Mouse (Mus musculus) liver, embryonic 13.5 days (tissue): ENCODE results near the gene Spg11. TPM values are rescaled to one million over a fixed set of nuclear protein-coding genes. Genes with fewer than 3 reads are reported as not detected.

Experiments
- ATAC-seq: fragments of 200-750 bp; cut with Nextera tagmentation; 2 replicates; pipeline ENCODE4 v1.8.0; 2017; ENCODE audit warnings: low read depth, mild to moderate bottlenecking, moderate number of reproducible peaks, moderate library complexity
- DNase-seq: peaks from one replicate; pipeline ENCODE4 v3.0.0; 2022
- H3K27ac ChIP-seq: fragments of 300-500 bp; sonication (generic); 2 replicates; pipeline ENCODE4 v1.5.1; 2015; ENCODE audit warnings: moderate library complexity, mild to moderate bottlenecking, inconsistent platforms
- H3K27me3 ChIP-seq: fragments of 300-500 bp; sonication (generic); 2 replicates; pipeline ENCODE4 v1.6.1; 2015; ENCODE audit warnings: mild to moderate bottlenecking, inconsistent platforms
- H3K36me3 ChIP-seq: fragments of 300-500 bp; sonication (generic); 2 replicates; pipeline ENCODE4 v1.6.1; 2015; ENCODE audit warnings: mild to moderate bottlenecking, inconsistent platforms
- H3K4me1 ChIP-seq: fragments of 300-500 bp; sonication (generic); replicated peaks from 2 replicates; pipeline ENCODE4 v1.6.1; 2015; ENCODE audit warnings: inconsistent platforms
- H3K4me2 ChIP-seq: fragments of 300-500 bp; sonication (generic); 2 replicates; pipeline ENCODE4 v1.6.1; 2015; ENCODE audit warnings: inconsistent platforms, mild to moderate bottlenecking, moderate library complexity
- H3K4me3 ChIP-seq: fragments of 300-500 bp; sonication (generic); replicated peaks from 2 replicates; pipeline ENCODE4 v1.5.1; 2015; ENCODE audit warnings: mild to moderate bottlenecking, inconsistent platforms
- H3K9ac ChIP-seq: fragments of 300-500 bp; sonication (generic); 2 replicates; pipeline ENCODE4 v1.6.1; 2015; ENCODE audit warnings: mild to moderate bottlenecking, inconsistent platforms
- H3K9me3 ChIP-seq: fragments of 300-500 bp; sonication (generic); replicated peaks from 2 replicates; pipeline ENCODE4 v1.6.1; 2016; ENCODE audit warnings: inconsistent platforms
- WGBS: fragments of 180-500 bp; shearing (Covaris S2); methylation state at CpG from one replicate; pipeline ENCODE4 v1.1.7; 2015; ENCODE audit not compliant: insufficient replicate concordance; 5-methylcytosine and 5-hydroxymethylcytosine counted together
- polyA plus RNA-seq: library from polyadenylated mRNA; unstranded; fragments of >200 nt; fragmentation: Nextera tagmentation; extraction: Ambion mirVana; gene quantifications from 2 replicates; pipeline ENCODE4 v1.2.1, GENCODE M21; 2015

Spg11 gene
- polyA plus RNA-seq, 1 experiment from 2014 or later, result 3.5 TPM

DNA sequence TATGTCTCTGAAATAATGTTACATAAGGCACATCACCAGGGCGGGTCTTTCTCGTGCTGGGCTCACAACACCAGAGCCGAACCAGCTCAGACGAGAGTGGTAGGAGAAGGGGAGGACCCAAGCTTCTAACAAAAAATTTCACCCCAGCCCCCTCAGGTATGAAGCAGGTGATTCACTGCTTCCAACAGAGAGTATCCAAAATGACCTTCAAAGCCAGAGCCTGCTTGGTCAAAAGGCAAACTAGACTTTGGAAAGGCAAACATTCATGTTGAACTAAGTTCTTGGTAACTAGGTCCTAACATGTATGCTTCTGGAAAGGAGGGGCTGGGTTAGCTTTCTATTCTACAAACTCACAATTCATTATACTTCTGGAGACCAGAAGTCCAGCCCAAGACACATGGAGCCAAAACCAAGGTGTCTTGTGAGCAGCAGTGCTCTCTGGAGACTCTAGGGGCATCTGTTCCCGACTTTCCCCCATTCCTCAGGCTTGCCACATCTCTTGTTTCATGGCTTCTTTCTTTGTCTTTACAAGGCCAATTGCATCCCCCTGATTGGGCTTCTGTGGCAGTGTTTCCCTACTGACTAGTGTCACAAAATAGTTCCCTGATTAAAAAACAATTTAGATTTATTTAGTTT lies 23.3 kb upstream of the Spg11 start:
- no peaks in the 10 kb centered on the region for H3K36me3 ChIP-seq
- no peak overlapping the region for H3K9ac ChIP-seq
- peaks cover 39% of the 10 kb centered on the region for H3K4me1 ChIP-seq
- no peaks in the 10 kb centered on the region for H3K9me3 ChIP-seq
- DNase-seq, result no peak
- no peak overlapping the region for H3K4me3 ChIP-seq
- 61% methylated on average over 5 of the region's 5 CpGs for WGBS
- H3K27ac ChIP-seq, result peak overlapping the region; percentile 67
- ATAC-seq, result peak; percentile 18
- H3K4me2 ChIP-seq, result peak overlapping the region; percentile 13; the same call in 1 of the 2 replicates
- no peaks in the 10 kb centered on the region for H3K27me3 ChIP-seq

DNA sequence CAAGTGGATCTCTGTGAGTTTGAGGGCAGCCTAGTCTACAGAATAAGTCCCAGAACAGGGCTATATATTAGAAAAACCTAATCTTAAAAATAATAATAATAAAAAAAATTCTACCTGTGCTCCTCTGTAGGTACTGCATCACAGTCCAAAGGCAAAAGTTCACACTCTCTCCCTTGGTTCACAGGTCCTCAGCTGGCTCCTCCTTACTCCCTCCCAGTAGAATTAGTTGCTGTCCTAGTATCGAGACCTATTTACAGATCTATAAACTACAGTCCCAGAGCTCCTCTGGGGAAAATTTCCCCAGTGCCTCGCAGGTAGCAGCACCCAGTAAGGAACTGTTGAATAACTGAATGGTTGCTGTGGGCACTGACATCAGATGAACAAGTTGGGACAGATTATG lies 22.6 kb upstream of the Spg11 start:
- Histone ChIP-seq H3K4me3 (no peak overlapping the region), H3K4me1 (peaks cover 38% of the 10 kb centered on the region), H3K27me3 (no peaks in the 10 kb centered on the region), H3K36me3 (no peaks in the 10 kb centered on the region), H3K27ac (peak overlapping the region; percentile 67), H3K9me3 (no peaks in the 10 kb centered on the region), H3K9ac (no peak overlapping the region), H3K4me2 (peak overlapping the region; percentile 13; the same call in 1 of the 2 replicates)
- DNase-seq (no peak), ATAC-seq (no peak)
- WGBS, result 51% methylated on average over 2 of the region's 2 CpGs

DNA sequence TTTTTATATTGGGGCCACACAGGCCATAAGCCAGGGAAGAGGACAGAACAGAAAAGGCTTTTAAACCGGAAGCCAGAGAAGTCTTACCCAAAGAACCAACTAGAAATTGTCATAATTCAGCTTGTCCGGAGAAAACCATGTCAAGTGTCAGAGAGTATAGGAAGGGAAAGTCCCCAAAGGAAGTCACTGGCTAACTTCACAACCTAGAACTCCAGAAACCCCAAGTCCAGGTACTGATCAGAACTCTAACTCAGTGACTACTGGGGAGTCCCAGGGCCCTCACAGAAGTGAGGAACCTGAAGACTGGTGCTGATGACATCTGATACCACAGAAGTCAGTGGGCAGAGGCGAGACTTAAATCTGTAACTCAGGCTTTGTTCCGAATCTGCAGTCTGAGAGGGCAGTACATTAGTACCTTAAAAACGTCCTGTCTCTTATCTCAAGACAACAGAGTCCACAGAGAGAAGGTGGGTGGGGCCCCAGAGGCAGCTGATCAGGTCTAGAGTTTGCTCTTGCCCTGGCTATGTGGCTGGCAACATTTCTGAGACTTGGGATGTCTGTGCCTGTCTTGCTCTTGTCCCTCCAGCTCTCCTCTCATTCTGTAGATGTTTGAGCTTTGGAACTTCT lies 19.8 kb upstream of the Spg11 start:
- 22% methylated on average over 5 of the region's 5 CpGs for WGBS
- Histone ChIP-seq H3K4me2 (peak overlapping the region; percentile 50), H3K27me3 (no peaks in the 10 kb centered on the region), H3K4me3 (no peak overlapping the region), H3K27ac (peak overlapping the region; percentile 73), H3K36me3 (no peaks in the 10 kb centered on the region), H3K4me1 (peaks cover 36% of the 10 kb centered on the region), H3K9ac (peak overlapping the region; percentile 52), H3K9me3 (no peaks in the 10 kb centered on the region)
- peak; percentile 83 for DNase-seq
- peak; percentile 97 for ATAC-seq

DNA sequence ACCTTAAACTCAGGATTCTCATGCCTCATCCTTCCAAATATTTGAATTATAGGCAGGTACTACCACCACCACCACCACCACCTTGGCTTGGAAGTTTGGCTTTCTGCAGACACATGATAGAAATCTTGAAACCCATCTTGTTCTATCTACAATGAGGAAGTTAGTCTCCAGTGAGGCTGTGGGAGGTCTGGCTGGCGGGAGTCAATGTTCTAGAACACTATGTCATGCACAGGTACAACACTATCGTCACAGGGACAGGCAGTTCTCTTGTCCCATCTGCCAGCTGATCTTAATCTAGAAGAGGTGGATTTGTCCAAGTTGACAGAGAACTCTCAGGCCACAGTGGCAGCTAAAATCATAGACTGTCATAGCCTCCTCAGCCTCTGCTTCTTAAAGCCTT lies 14.4 kb upstream of the Spg11 start:
- no peak for ATAC-seq
- Histone ChIP-seq H3K9ac (no peak overlapping the region), H3K4me3 (no peak overlapping the region), H3K36me3 (no peaks in the 10 kb centered on the region), H3K4me1 (peaks cover 21% of the 10 kb centered on the region), H3K27ac (no peak overlapping the region), H3K4me2 (no peak overlapping the region), H3K9me3 (no peaks in the 10 kb centered on the region), H3K27me3 (peaks cover 6% of the 10 kb centered on the region; the same call in 1 of the 2 replicates)
- 48% methylated on average over 2 of the region's 2 CpGs for WGBS
- DNase-seq, result no peak

DNA sequence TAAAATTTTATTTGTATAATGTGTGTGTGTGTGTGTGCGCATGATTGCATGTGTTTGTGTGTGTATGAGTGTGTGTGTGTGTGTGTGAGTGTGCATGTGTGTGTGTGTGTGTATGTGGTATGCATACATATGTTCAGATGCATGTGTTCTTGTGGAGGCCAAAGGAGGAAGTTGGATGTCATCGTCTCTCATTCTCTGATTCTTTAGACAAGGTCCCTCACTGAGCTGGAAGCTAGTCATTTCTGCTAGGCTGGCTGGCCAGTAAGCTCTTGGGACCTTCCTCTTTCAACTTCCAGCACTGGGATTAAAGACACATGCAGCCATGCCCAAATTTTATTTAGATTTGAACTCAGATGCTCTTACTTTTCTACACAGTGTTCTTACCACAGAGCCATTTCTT lies 13.9 kb upstream of the Spg11 start:
- Histone ChIP-seq H3K4me1 (peaks cover 18% of the 10 kb centered on the region), H3K27ac (no peak overlapping the region), H3K4me2 (no peak overlapping the region), H3K36me3 (no peaks in the 10 kb centered on the region), H3K9me3 (no peaks in the 10 kb centered on the region), H3K9ac (no peak overlapping the region), H3K4me3 (no peak overlapping the region), H3K27me3 (peaks cover 6% of the 10 kb centered on the region; the same call in 1 of the 2 replicates)
- 59% methylated on average over 2 of the region's 2 CpGs for WGBS
- DNase-seq (no peak), ATAC-seq (no peak)

DNA sequence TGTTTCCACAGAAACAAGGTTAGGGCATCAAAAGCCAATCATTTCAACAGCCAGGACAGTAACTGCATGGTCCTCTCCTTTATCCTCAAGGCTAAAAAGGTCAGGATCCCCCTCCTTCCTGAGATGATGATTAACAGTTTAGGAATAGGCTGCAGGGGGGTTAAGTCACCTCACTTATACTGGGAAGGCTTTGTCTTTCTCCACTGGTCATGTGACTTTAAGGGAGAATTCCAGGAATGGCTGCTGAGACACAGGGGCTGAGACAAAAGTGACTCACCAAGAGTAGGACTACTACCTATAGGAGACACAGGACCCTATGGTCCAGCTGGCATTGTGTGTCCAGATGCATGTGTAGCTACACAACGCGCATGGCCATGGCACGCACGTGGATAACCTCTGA lies 9.4 kb upstream of the Spg11 start:
- ATAC-seq (no peak), DNase-seq (no peak)
- WGBS, result 86% methylated on average over 4 of the region's 4 CpGs
- H3K4me2 ChIP-seq, result no peak overlapping the region
- H3K4me3 ChIP-seq, result no peak overlapping the region
- H3K36me3 ChIP-seq, result no peaks in the 10 kb centered on the region
- H3K27ac ChIP-seq, result no peak overlapping the region
- no peak overlapping the region for H3K9ac ChIP-seq
- H3K9me3 ChIP-seq, result no peaks in the 10 kb centered on the region
- H3K27me3 ChIP-seq, result peaks cover 6% of the 10 kb centered on the region; the same call in 1 of the 2 replicates
- peaks cover 28% of the 10 kb centered on the region for H3K4me1 ChIP-seq

DNA sequence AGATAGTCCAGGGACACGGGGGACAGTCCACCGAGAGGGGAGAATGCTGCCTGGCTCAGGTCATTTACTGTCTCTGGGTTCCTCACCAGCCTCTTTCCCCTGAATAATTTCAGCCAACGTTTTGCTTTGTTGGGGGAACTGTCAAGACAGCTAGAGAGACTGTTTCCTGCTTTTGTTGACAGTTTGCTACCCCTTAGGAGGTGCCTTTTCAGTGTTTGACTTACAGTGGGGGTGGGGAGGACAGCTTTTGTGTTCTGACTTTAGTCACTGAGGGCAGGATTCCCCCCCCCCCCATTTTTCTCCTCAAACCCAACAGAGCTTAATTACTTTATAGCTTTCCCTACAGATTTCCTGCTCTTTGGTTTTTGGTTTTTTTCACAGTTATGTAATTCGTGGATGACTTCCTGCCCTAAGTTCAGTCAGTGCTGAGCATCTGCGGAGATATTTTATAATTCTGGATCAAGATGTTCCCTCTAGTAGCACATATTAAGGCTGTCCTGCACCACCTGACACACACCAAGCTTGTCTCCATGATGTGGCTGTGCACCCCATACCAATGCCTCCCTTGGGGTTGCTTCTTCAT lies 8.7 kb upstream of the Spg11 start:
- peaks cover 28% of the 10 kb centered on the region for H3K4me1 ChIP-seq
- no peak overlapping the region for H3K4me3 ChIP-seq
- 18% methylated on average over 5 of the region's 5 CpGs for WGBS
- H3K27ac ChIP-seq, result no peak overlapping the region
- DNase-seq, result no peak
- no peaks in the 10 kb centered on the region for H3K9me3 ChIP-seq
- no peak for ATAC-seq
- peaks cover 6% of the 10 kb centered on the region; the same call in 1 of the 2 replicates for H3K27me3 ChIP-seq
- no peaks in the 10 kb centered on the region for H3K36me3 ChIP-seq
- H3K9ac ChIP-seq, result no peak overlapping the region
- H3K4me2 ChIP-seq, result no peak overlapping the region

DNA sequence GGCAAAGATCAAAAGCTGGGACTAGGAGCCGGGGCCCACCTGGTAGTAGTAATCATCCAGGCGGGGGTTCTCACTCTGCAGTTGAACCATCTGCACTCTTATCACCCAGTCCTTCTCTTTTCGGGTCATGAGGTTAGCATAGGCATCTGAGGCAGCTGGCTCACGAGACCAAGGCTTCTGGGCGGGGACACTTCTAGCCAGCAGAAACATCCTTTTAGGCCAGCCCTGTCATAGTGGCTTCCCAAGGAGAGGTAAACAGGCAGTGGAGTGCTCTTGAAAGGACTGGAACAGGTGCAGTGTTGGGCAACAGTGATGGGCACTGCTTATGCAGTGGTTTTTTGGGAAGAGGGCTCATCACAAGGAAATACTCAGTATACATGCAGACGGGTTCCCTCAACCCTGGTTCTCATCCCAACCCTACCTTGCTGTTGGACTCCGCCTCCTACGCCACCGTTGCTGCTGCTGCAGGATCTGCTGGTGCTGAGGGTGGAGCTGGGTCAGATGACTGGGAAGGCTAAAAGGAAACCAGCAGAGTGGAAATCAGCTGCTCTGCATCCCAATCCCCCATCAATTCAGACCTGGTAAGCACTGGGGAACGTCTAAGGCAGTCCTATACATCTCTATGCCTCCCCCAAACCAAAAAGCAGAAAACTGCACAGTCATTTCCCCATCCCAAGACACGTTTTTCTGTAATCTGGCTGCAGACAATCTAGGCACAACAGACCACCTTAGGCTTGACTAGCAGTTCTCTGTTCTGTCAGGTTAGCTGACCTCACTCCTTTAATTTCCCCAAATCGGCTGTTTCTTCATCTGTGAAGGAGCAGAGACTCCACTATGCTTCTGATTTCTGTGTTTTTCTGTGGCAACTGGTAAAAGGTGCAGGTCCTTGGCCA lies 7.7 kb upstream of the Spg11 start:
- H3K36me3 ChIP-seq, result no peaks in the 10 kb centered on the region
- DNase-seq (no peak), ATAC-seq (peak; percentile 62)
- H3K4me2 ChIP-seq, result 0 out of 2 replicates have a peak overlapping the region, but pooled peaks have one; percentile 6
- H3K9ac ChIP-seq, result no peak overlapping the region
- peaks cover 6% of the 10 kb centered on the region; the same call in 1 of the 2 replicates for H3K27me3 ChIP-seq
- peak overlapping the region; percentile 39 for H3K27ac ChIP-seq
- peaks cover 31% of the 10 kb centered on the region for H3K4me1 ChIP-seq
- H3K9me3 ChIP-seq, result no peaks in the 10 kb centered on the region
- H3K4me3 ChIP-seq, result no peak overlapping the region
- 18% methylated on average over 12 of the region's 12 CpGs for WGBS

DNA sequence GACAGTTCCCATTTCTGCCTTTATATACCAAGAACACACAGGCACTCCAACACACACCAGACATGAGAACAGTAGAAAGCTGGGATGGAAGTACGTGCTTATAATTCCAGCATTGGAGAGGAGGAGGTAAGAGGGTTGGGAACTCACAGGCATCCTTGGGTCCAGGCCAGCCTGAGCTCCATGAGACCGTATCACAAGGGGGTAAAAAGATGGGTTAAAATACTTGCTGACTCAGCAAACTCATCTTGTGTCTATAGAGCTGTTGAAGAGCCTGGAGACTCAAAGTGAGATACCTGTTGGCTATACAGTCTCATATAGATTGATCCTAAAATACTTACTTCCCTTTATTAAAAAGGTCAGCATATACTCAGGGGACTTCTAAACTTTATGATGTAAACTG lies 1.3 kb downstream of the Spg11 start:
- H3K27me3 ChIP-seq, result no peaks in the 10 kb centered on the region
- DNase-seq (no peak), ATAC-seq (no peak)
- H3K9ac ChIP-seq, result no peak overlapping the region; the same call in 1 of the 2 replicates
- H3K4me2 ChIP-seq, result peak overlapping the region; percentile 78
- no peak overlapping the region for H3K4me3 ChIP-seq
- H3K4me1 ChIP-seq, result peaks cover 24% of the 10 kb centered on the region
- H3K27ac ChIP-seq, result no peak overlapping the region
- 82% methylated on average over 2 of the region's 2 CpGs for WGBS
- no peaks in the 10 kb centered on the region for H3K9me3 ChIP-seq
- H3K36me3 ChIP-seq, result peaks cover 14% of the 10 kb centered on the region

DNA sequence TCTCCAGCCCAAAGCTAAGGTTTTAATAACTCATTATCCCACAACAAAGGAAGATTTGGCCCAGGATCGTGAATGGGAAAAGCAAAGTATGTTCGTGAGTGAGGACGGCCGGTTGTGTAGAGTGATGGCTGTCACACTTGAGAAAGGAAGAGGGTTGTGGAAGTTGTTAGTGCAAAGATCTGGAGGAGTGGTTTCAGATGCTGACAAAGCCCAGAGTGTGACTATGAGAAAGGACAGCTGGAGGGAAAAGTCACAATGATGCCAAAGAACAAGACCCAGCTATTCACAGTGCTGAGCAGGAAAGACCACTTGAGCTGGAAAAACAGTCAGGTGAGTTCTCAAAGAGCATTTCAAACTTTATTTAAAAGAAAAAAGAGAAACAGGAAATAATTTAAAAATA lies 8.5 kb downstream of the Spg11 start:
- peaks cover 38% of the 10 kb centered on the region for H3K36me3 ChIP-seq
- no peaks in the 10 kb centered on the region for H3K9me3 ChIP-seq
- H3K9ac ChIP-seq, result no peak overlapping the region
- DNase-seq (no peak), ATAC-seq (no peak)
- H3K4me1 ChIP-seq, result no peaks in the 10 kb centered on the region
- H3K4me3 ChIP-seq, result no peak overlapping the region
- no peaks in the 10 kb centered on the region for H3K27me3 ChIP-seq
- no peak overlapping the region for H3K27ac ChIP-seq
- H3K4me2 ChIP-seq, result no peak overlapping the region
- 78% methylated on average over 4 of the region's 4 CpGs for WGBS

DNA sequence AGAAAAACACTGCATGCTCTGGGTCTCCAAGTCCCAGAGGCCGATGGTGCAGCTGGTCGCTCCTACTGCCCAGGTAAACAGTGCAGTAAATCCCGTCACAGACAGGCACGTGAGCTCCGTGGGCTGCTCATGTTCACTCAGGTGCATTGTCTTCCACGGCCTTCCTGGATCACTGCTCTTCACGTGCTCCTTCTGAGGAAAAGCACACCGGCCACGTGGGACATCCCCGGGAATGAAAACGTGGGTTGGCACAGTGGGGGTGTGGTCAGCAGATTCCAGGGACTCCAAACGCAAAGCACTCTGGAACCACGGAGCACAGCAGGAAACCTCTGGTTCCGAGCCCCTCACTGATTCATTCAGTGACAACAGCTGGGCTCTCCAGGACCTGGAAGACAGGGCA lies 10.1 kb downstream of the Spg11 start:
- no peak overlapping the region for H3K4me3 ChIP-seq
- DNase-seq, result no peak
- peaks cover 37% of the 10 kb centered on the region for H3K36me3 ChIP-seq
- H3K27me3 ChIP-seq, result no peaks in the 10 kb centered on the region
- H3K9me3 ChIP-seq, result no peaks in the 10 kb centered on the region
- no peak overlapping the region for H3K4me2 ChIP-seq
- no peaks in the 10 kb centered on the region for H3K4me1 ChIP-seq
- no peak for ATAC-seq
- no peak overlapping the region for H3K9ac ChIP-seq
- H3K27ac ChIP-seq, result no peak overlapping the region
- 75% methylated on average over 14 of the region's 14 CpGs for WGBS
